Mouse (Mus musculus) thymus, adult 2 months (tissue): Measurements from ENCODE around the gene Clasp2. TPM values are rescaled to one million over a fixed set of nuclear protein-coding genes. Genes with fewer than 3 reads are reported as not detected.

Source experiments
- DNase-seq: peaks from one replicate; pipeline ENCODE4 v3.0.0; 2021
- H3K27ac ChIP-seq: fragments of 200-500 bp; 2 replicates; pipeline ENCODE4 v1.5.1; 2012; ENCODE audit warnings: low read length, control low read depth; ENCODE audit not compliant: control insufficient read depth, insufficient read depth
- H3K27me3 ChIP-seq: fragments of 200-500 bp; 2 replicates; pipeline ENCODE4 v1.6.1; 2012; ENCODE audit warnings: mild to moderate bottlenecking, low read length, moderate library complexity, mixed read lengths; ENCODE audit not compliant: control insufficient read depth, insufficient read depth
- H3K36me3 ChIP-seq: fragments of 200-500 bp; 2 replicates; pipeline ENCODE4 v1.6.1; 2012; ENCODE audit warnings: mild to moderate bottlenecking, low read length, moderate library complexity; ENCODE audit not compliant: control insufficient read depth, insufficient read depth
- H3K4me1 ChIP-seq: fragments of 200-500 bp; replicated peaks from 2 replicates; pipeline ENCODE4 v1.6.1; 2012; ENCODE audit warnings: low read length; ENCODE audit not compliant: control insufficient read depth, insufficient read depth
- H3K4me3 ChIP-seq: fragments of 200-500 bp; 2 replicates; pipeline ENCODE4 v1.5.1; 2012; ENCODE audit warnings: mild to moderate bottlenecking, low read length, control low read depth, moderate library complexity; ENCODE audit not compliant: control insufficient read depth, insufficient read depth
- CTCF ChIP-seq: fragments of 200-500 bp; IDR thresholded peaks from 2 replicates; pipeline ENCODE4 v1.5.1; 2012; ENCODE audit warnings: mild to moderate bottlenecking, control low read depth, low read length, moderate library complexity, borderline replicate concordance; ENCODE audit not compliant: control insufficient read depth, poor library complexity, insufficient read depth; ENCODE audit errors: extremely low read depth
- POLR2A ChIP-seq: fragments of 200-500 bp; IDR thresholded peaks from 2 replicates; pipeline ENCODE4 v1.6.1; 2012; ENCODE audit warnings: mild to moderate bottlenecking, low read length, control low read depth, moderate library complexity; ENCODE audit not compliant: control insufficient read depth, poor library complexity, insufficient read depth; ENCODE audit errors: extremely low read depth
- WGBS: fragments of 180-500 bp; shearing (Covaris S2); methylation state at CpG from one replicate; pipeline ENCODE4 v1.1.7; 2018; 5-methylcytosine and 5-hydroxymethylcytosine counted together
- polyA plus RNA-seq: library from polyadenylated mRNA; depleted of rRNA; stranded (reverse); fragments of >200 nt; gene quantifications from 2 replicates; pipeline ENCODE4 v1.2.3, GENCODE M21; 2012

Gene Clasp2
- polyA plus RNA-seq, 1 experiment = 12.6 TPM

- WGBS = 8% methylated on average over 8 of the region's 8 CpGs
- peak; percentile 15 for DNase-seq
- Histone ChIP-seq H3K4me3 (peak overlapping the region; percentile 98), H3K4me1 (peaks cover 13% of the 10 kb centered on the region), H3K27me3 (no peaks in the 10 kb centered on the region), H3K27ac (no peak overlapping the region), H3K36me3 (no peaks in the 10 kb centered on the region)
- TF ChIP-seq POLR2A (no peak), CTCF (no peak)
These were observed 190.8 kb downstream of the Clasp2 start for GRCm38 (mm10) chr9:113932100-113932470.

GRCm38 (mm10) chr9:113932501-113932900 lies 191.2 kb downstream of the Clasp2 start:
- Histone ChIP-seq H3K4me3 (0 out of 2 replicates have a peak overlapping the region, but pooled peaks have one; percentile 14), H3K27me3 (no peaks in the 10 kb centered on the region), H3K27ac (no peak overlapping the region; the same call in 1 of the 2 replicates), H3K36me3 (no peaks in the 10 kb centered on the region), H3K4me1 (peaks cover 13% of the 10 kb centered on the region)
- 59% methylated on average over 11 of the region's 11 CpGs for WGBS
- TF ChIP-seq CTCF = no peak
- TF ChIP-seq POLR2A = no peak
- DNase-seq = no peak

GRCm38 (mm10) chr9:113935638-113936037 lies 194.4 kb downstream of the Clasp2 start:
- TF ChIP-seq CTCF (no peak), POLR2A (no peak)
- no peaks in the 10 kb centered on the region for H3K27me3 ChIP-seq
- no peak for DNase-seq
- 94% methylated on average over 5 of the region's 5 CpGs for WGBS
- no peak overlapping the region for H3K4me3 ChIP-seq
- H3K36me3 ChIP-seq = no peaks in the 10 kb centered on the region
- H3K27ac ChIP-seq = no peak overlapping the region
- peaks cover 15% of the 10 kb centered on the region for H3K4me1 ChIP-seq

- 93% methylated on average over 9 of the region's 9 CpGs for WGBS
- 0 out of 2 replicates have a peak, but pooled peaks cover 6% of the 10 kb centered on the region for H3K4me1 ChIP-seq
- TF ChIP-seq POLR2A = no peak
- TF ChIP-seq CTCF = no peak
- H3K27me3 ChIP-seq = no peaks in the 10 kb centered on the region
- no peak overlapping the region for H3K27ac ChIP-seq
- H3K4me3 ChIP-seq = no peak overlapping the region
- no peaks in the 10 kb centered on the region for H3K36me3 ChIP-seq
- no peak for DNase-seq
These were observed 198.0 kb downstream of the Clasp2 start for GRCm38 (mm10) chr9:113939063-113939850.

- Histone ChIP-seq H3K27ac (no peak overlapping the region), H3K4me1 (0 out of 2 replicates have a peak, but pooled peaks cover 6% of the 10 kb centered on the region), H3K4me3 (no peak overlapping the region), H3K27me3 (no peaks in the 10 kb centered on the region), H3K36me3 (peaks cover 14% of the 10 kb centered on the region; the same call in 1 of the 2 replicates)
- DNase-seq = no peak
- TF ChIP-seq CTCF = no peak
- no peak for TF ChIP-seq POLR2A
- WGBS = 91% methylated on average over 3 of the region's 3 CpGs
These were observed 200.0 kb downstream of the Clasp2 start for GRCm38 (mm10) chr9:113941103-113941805.

GRCm38 (mm10) chr9:113943372-113943771 lies 202.1 kb downstream of the Clasp2 start:
- H3K4me3 ChIP-seq = no peak overlapping the region
- H3K36me3 ChIP-seq = peaks cover 19% of the 10 kb centered on the region
- no peaks in the 10 kb centered on the region for H3K27me3 ChIP-seq
- WGBS = 41% methylated on average over 1 of the region's 1 CpGs
- H3K4me1 ChIP-seq = 0 out of 2 replicates have a peak, but pooled peaks cover 6% of the 10 kb centered on the region
- H3K27ac ChIP-seq = no peak overlapping the region
- TF ChIP-seq CTCF (no peak), POLR2A (no peak)
- no peak for DNase-seq
